Mouse (Mus musculus): Measurements from ENCODE around the gene H2-DMa.

H2-DMa gene

GRCm38 (mm10) chr17:34119249-34120179 is at the start of gene H2-DMa:
Gene H2-DMa (plus strand): TSS chr17:34119541.
- DNase-seq (ENCODE audit: low read depth, low spot score): peak; percentile 100

- DNase-seq (ENCODE audit: low read depth, low spot score): no peak
These were observed 47.2 kb upstream of the H2-DMa start for GRCm38 (mm10) chr17:34072091-34072490.

GRCm38 (mm10) chr17:34075271-34075670 is 44.1 kb upstream of the H2-DMa start:
- DNase-seq (ENCODE audit: low read depth, low spot score): peak; percentile 68

GRCm38 (mm10) chr17:34077549-34077948 is 41.8 kb upstream of the H2-DMa start:
- DNase-seq (ENCODE audit: low read depth, low spot score): peak; percentile 83

GRCm38 (mm10) chr17:34078148-34078547 is 41.2 kb upstream of the H2-DMa start:
- no peak for DNase-seq (ENCODE audit: low read depth, low spot score)

GRCm38 (mm10) chr17:34079002-34079401 is 40.3 kb upstream of the H2-DMa start:
- DNase-seq (ENCODE audit: low read depth, low spot score): no peak

GRCm38 (mm10) chr17:34079621-34080020 is 39.7 kb upstream of the H2-DMa start:
- DNase-seq (ENCODE audit: low read depth, low spot score): peak; percentile 91

GRCm38 (mm10) chr17:34083104-34083503 is 36.2 kb upstream of the H2-DMa start:
- DNase-seq (ENCODE audit: low read depth, low spot score): no peak

GRCm38 (mm10) chr17:34087386-34087785 is 32.0 kb upstream of the H2-DMa start:
- DNase-seq (ENCODE audit: low read depth, low spot score): no peak

- no peak for DNase-seq (ENCODE audit: low read depth, low spot score)
These were observed 31.2 kb upstream of the H2-DMa start for GRCm38 (mm10) chr17:34088124-34088523.

- peak; percentile 20 for DNase-seq (ENCODE audit: low read depth, low spot score)
These were observed 28.4 kb upstream of the H2-DMa start for GRCm38 (mm10) chr17:34090923-34091322.

GRCm38 (mm10) chr17:34092197-34092875 is 27.0 kb upstream of the H2-DMa start, which contains the start of gene H2-Oa:
Gene H2-Oa (plus strand): TSS chr17:34092340.
- DNase-seq (ENCODE audit: low read depth, low spot score): no peak

- DNase-seq (ENCODE audit: low read depth, low spot score): no peak
These were observed 26.0 kb upstream of the H2-DMa start for GRCm38 (mm10) chr17:34093199-34093874.

GRCm38 (mm10) chr17:34094283-34095035 is 24.9 kb upstream of the H2-DMa start:
- no peak for DNase-seq (ENCODE audit: low read depth, low spot score)

GRCm38 (mm10) chr17:34096497-34097010 is 22.8 kb upstream of the H2-DMa start:
- DNase-seq (ENCODE audit: low read depth, low spot score): no peak

- no peak for DNase-seq (ENCODE audit: low read depth, low spot score)
These were observed 22.1 kb upstream of the H2-DMa start for GRCm38 (mm10) chr17:34097272-34097671.

- DNase-seq (ENCODE audit: low read depth, low spot score): no peak
These were observed 20.4 kb upstream of the H2-DMa start for GRCm38 (mm10) chr17:34098709-34099479.

GRCm38 (mm10) chr17:34099531-34099930 is 19.8 kb upstream of the H2-DMa start:
- no peak for DNase-seq (ENCODE audit: low read depth, low spot score)

GRCm38 (mm10) chr17:34101185-34101584 is 18.2 kb upstream of the H2-DMa start:
- no peak for DNase-seq (ENCODE audit: low read depth, low spot score)

GRCm38 (mm10) chr17:34101604-34102032 is 17.7 kb upstream of the H2-DMa start:
- peak; percentile 92 for DNase-seq (ENCODE audit: low read depth, low spot score)
